ENCODE assay signal across 11 mouse cellular contexts in genomic region chr17:31901461-31902204, GRCm38 (mm10). TPM values are rescaled to one million over a fixed set of nuclear protein-coding genes. Genes with fewer than 3 reads are reported as not detected.
DNase-seq lines count a peak whose midpoint lies in the region; ATAC-seq and TF ChIP-seq lines count a peak whose summit lies in the region.
"Had no signal": no experiment of that assay in that cellular context is flagged by ENCODE, and none has a peak within 500 bp of the region (broad histone marks: within the 10 kb centered on the region; RNA-seq: fewer than 3 reads in every experiment).

No protein-coding gene starts in this region.

- H3K4me2 ChIP-seq in kidney, embryonic 14.5 days (replicated peaks; ENCODE audit: low read depth, low read length) = no peak overlapping the region
- peak overlapping the region; percentile 30; the same call in 1 of the 2 replicates for H3K4me2 ChIP-seq in liver, embryonic 12.5 days
- H3K4me2 ChIP-seq in stomach, embryonic 16.5 days (ENCODE audit: low read depth, low read length) = no peak overlapping the region
- no peak overlapping the region for H3K4me2 ChIP-seq in hindbrain, postnatal 0 days (ENCODE audit: low read depth, low read length)

- H3K36me3 ChIP-seq in kidney, embryonic 14.5 days (ENCODE audit: control insufficient read depth, insufficient read depth, low read length) = no peaks in the 10 kb centered on the region
- H3K36me3 ChIP-seq in liver, embryonic 12.5 days = no peaks in the 10 kb centered on the region
- H3K36me3 ChIP-seq in stomach, embryonic 16.5 days (ENCODE audit: control insufficient read depth, insufficient read depth, low read length) = no peaks in the 10 kb centered on the region
- no peaks in the 10 kb centered on the region for H3K36me3 ChIP-seq in hindbrain, postnatal 0 days (ENCODE audit: insufficient read depth, low read length)

- H3K27ac ChIP-seq in kidney, embryonic 14.5 days (ENCODE audit: low read depth, low read length) = no peak overlapping the region
- peak overlapping the region; percentile 61 for H3K27ac ChIP-seq in liver, embryonic 12.5 days
- H3K27ac ChIP-seq in stomach, embryonic 16.5 days (ENCODE audit: low read length) = peak overlapping the region; percentile 52; the same call in 1 of the 2 replicates
- no peak overlapping the region for H3K27ac ChIP-seq in hindbrain, postnatal 0 days
- H3K27ac ChIP-seq in cerebellum, adult 2 months (ENCODE audit: insufficient read depth, low read length) = no peak overlapping the region
- H3K27ac ChIP-seq: left cerebral cortex, adult 2 months had no signal

- TF ChIP-seq POLR2A in cerebellum, adult 2 months (IDR thresholded peaks at IDR 0.05; ENCODE audit: borderline replicate concordance, insufficient read depth, low read length) = no peak

- no peak for ATAC-seq in kidney, embryonic 14.5 days (ENCODE audit: low FRiP score, low TSS enrichment)
- ATAC-seq in liver, embryonic 12.5 days = no peak
- ATAC-seq in stomach, embryonic 16.5 days (ENCODE audit: insufficient read depth, low FRiP score) = 0 out of 2 replicates have a peak, but pooled peaks have one; percentile 26
- ATAC-seq in hindbrain, postnatal 0 days = no peak

- no peaks in the 10 kb centered on the region; the same call in 1 of the 2 replicates for H3K27me3 ChIP-seq in kidney, embryonic 14.5 days (ENCODE audit: control insufficient read depth, insufficient read depth, low read length)
- H3K27me3 ChIP-seq in liver, embryonic 12.5 days (replicated peaks) = no peaks in the 10 kb centered on the region
- H3K27me3 ChIP-seq in stomach, embryonic 16.5 days (ENCODE audit: control insufficient read depth, insufficient read depth, low read length) = no peaks in the 10 kb centered on the region
- no peaks in the 10 kb centered on the region for H3K27me3 ChIP-seq in hindbrain, postnatal 0 days (ENCODE audit: insufficient read depth, low read length)
- H3K27me3 ChIP-seq in cerebellum, adult 2 months (ENCODE audit: control insufficient read depth, insufficient read depth, low read length) = no peaks in the 10 kb centered on the region

- TF ChIP-seq CTCF in hindbrain, postnatal 0 days (IDR thresholded peaks at IDR 0.05; ENCODE audit: low read depth) = no peak
- TF ChIP-seq CTCF in cerebellum, adult 2 months (IDR thresholded peaks at IDR 0.05; ENCODE audit: borderline replicate concordance, insufficient read depth, low read depth, low read length) = no peak

- DNase-seq in kidney, adult 11 months = peak; percentile 91
- peak; percentile 65 to 68 for DNase-seq in heart, postnatal 10 days
- no peak for DNase-seq in hindbrain, postnatal 0 days (ENCODE audit: low spot score)
- DNase-seq in cerebellum, adult 2 months = no peak
- DNase-seq in thymus, postnatal 36 days = no peak
- DNase-seq: adrenal gland, postnatal 10 days; right cerebral cortex, postnatal 25 days had no signal

- H3K9me3 ChIP-seq in kidney, embryonic 14.5 days (ENCODE audit: control insufficient read depth, low read length) = no peaks in the 10 kb centered on the region
- H3K9me3 ChIP-seq in liver, embryonic 12.5 days (replicated peaks) = no peaks in the 10 kb centered on the region
- H3K9me3 ChIP-seq in stomach, embryonic 16.5 days (replicated peaks; ENCODE audit: control insufficient read depth, low read length) = no peaks in the 10 kb centered on the region
- no peaks in the 10 kb centered on the region for H3K9me3 ChIP-seq in hindbrain, postnatal 0 days (ENCODE audit: low read length)

- no peak overlapping the region for H3K4me3 ChIP-seq in kidney, embryonic 14.5 days (ENCODE audit: low read length)
- no peak overlapping the region for H3K4me3 ChIP-seq in liver, embryonic 12.5 days
- no peak overlapping the region for H3K4me3 ChIP-seq in stomach, embryonic 16.5 days (replicated peaks; ENCODE audit: low read length)
- H3K4me3 ChIP-seq in hindbrain, postnatal 0 days (ENCODE audit: low read length) = no peak overlapping the region
- no peak overlapping the region for H3K4me3 ChIP-seq in cerebellum, adult 2 months (replicated peaks; ENCODE audit: insufficient read depth, low read depth, low read length)
- H3K4me3 ChIP-seq: left cerebral cortex, adult 2 months had no signal

- 61% methylated on average over 11 of the region's 11 CpGs for WGBS in kidney, embryonic 14.5 days
- WGBS in liver, embryonic 12.5 days (ENCODE audit: insufficient replicate concordance) = 36% methylated on average over 11 of the region's 11 CpGs
- 39% methylated on average over 11 of the region's 11 CpGs for WGBS in stomach, embryonic 16.5 days
- 76% methylated on average over 11 of the region's 11 CpGs for WGBS in hindbrain, postnatal 0 days
- whole genome bisulfite sequencing in cerebellum, adult 2 months = 53% methylated on average over 11 of the region's 11 CpGs

- no peak overlapping the region for H3K9ac ChIP-seq in kidney, embryonic 14.5 days (ENCODE audit: low read depth, low read length)
- H3K9ac ChIP-seq in liver, embryonic 12.5 days = no peak overlapping the region
- H3K9ac ChIP-seq in stomach, embryonic 16.5 days (ENCODE audit: low read length) = peak overlapping the region; percentile 34; the same call in 1 of the 2 replicates
- H3K9ac ChIP-seq in hindbrain, postnatal 0 days (replicated peaks; ENCODE audit: low read length) = no peak overlapping the region

- H3K4me1 ChIP-seq in kidney, embryonic 14.5 days (ENCODE audit: control insufficient read depth, insufficient read depth, low read length) = no peaks in the 10 kb centered on the region
- peaks cover 59% of the 10 kb centered on the region for H3K4me1 ChIP-seq in liver, embryonic 12.5 days
- H3K4me1 ChIP-seq in stomach, embryonic 16.5 days (ENCODE audit: control insufficient read depth, insufficient read depth, low read length) = peaks cover 22% of the 10 kb centered on the region
- no peaks in the 10 kb centered on the region for H3K4me1 ChIP-seq in hindbrain, postnatal 0 days (ENCODE audit: insufficient read depth, low read length)
- no peaks in the 10 kb centered on the region for H3K4me1 ChIP-seq in cerebellum, adult 2 months (ENCODE audit: control insufficient read depth, insufficient read depth, low read length)

- intact Hi-C loops in heart, postnatal 10 days (cut with DNase I) = no loop called here

RNA-seq across cellular contexts. Expression of gene Sik1, which starts 46.0 kb away (rescaled TPM):
- 16.8 and 17.3 TPM in 2 replicates for polyA plus RNA-seq in kidney, embryonic 14.5 days (2014; fragmentation: Nextera tagmentation; extraction: Ambion mirVana)
- 10 to 100 TPM; 33.6 to 45.9 TPM for total RNA-seq in heart, postnatal 10 days (2021)
- 5.9 and 7.0 TPM in 2 replicates for polyA plus RNA-seq in liver, embryonic 12.5 days (2016; fragmentation: Nextera tagmentation; extraction: Ambion mirVana)
- polyA plus RNA-seq in stomach, embryonic 16.5 days (2015; fragmentation: Nextera tagmentation; extraction: Ambion mirVana) = 18.4 and 20.2 TPM in 2 replicates
- 39.6 and 41.6 TPM in 2 replicates for total RNA-seq in hindbrain, postnatal 0 days (2014; rRNA removed)
- 14.4 and 18.1 TPM in 2 replicates for polyA plus RNA-seq in hindbrain, postnatal 0 days (2015; fragmentation: Nextera tagmentation; extraction: Ambion mirVana)
- polyA plus RNA-seq in cerebellum, adult 2 months (2012; rRNA removed) = 5.0 and 5.2 TPM in 2 replicates

Comparison
In these comparisons a context has a peak if more than half of its experiments do, and no peak if none do; other contexts are left out.
1. DNase-seq: peak in kidney, adult 11 months (single experiment) and heart, postnatal 10 days (2 of 2); none in hindbrain, postnatal 0 days (single experiment), cerebellum, adult 2 months (0 of 2) and thymus, postnatal 36 days (0 of 2).
2. H3K27ac ChIP-seq: peak in liver, embryonic 12.5 days (single experiment) and stomach, embryonic 16.5 days (single experiment); none in kidney, embryonic 14.5 days (single experiment), hindbrain, postnatal 0 days (single experiment) and cerebellum, adult 2 months (single experiment).